Mouse (Mus musculus) naive thymus-derived CD4-positive, alpha-beta T cell, adult 5 months (primary cell): ENCODE results near the gene Gm26727. TPM values are rescaled to one million over a fixed set of nuclear protein-coding genes. Genes with fewer than 3 reads are reported as not detected.

ENCODE experiments used
- polyA plus RNA-seq: library from polyadenylated mRNA; unstranded; fragments of 100-300 nt; shearing (Covaris generic); gene quantifications from one replicate; pipeline ENCODE4 v1.2.1, GENCODE M21; 2017

Gm26727 gene
- polyA plus RNA-seq, result not detected

DNA sequence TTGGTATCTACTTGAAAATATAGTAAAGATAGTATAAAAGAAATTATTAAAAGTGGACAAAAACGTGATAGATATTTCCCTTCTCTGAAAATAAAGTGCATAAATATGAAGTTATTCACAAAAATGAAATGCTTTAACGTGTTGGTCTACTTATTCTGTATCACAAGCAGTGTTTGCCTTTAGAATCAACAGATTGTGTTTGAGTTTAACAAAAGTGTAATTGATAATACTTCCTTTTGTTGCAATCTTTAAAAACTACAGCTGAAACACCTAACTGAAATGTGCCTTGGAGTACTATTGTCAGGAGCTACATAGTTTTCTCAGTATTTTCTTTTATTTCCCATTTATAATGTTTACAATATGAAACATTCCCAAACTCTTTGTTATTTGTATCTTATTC lies at the start of gene Gm26727:
Gm26727 (minus strand) TSS at position 101 of the 400 bp plus-strand sequence.

DNA sequence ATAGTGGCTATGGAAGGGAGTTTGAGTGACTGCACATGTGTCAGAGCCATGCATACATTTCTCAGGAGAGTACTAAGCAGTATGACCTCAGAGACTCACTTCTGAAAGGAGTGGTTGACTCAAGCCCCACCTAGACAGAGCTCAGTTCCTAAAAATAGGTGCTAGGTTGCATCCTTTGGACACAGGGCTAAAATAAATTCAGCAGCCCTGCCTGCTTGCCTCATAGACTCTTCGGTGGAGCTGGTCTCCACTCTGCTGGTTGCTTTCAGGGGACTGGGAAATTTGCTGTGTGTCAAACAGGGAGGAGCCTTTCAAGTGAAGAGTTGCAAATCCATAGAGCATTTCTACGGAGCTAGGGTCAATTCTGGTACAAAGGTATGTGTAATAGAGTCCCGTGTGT lies 12.8 kb upstream of the Gm26727 start, which contains the start of gene Xirp2:
Xirp2 (plus strand) TSS at position 223 of the 400 bp plus-strand sequence.

DNA sequence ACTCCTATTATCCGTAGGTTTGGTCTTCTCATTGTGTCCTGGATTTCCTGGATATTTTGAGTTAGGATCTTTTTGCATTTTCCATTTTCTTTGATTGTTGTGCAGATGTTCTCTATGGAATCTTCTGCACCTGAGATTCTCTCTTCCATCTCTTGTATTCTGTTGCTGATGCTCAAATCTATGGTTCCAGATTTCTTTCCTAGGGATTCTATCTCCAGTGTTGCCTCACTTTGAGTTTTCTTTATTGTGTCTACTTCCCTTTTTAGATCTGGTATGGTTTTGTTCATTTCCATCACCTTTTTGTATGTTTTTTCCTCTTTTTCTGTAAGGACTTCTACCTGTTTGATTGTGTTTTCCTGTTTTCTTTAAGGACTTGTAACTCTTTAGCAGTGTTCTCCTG lies 19.6 kb downstream of the Gm26727 start, which contains the start of gene Gm21830:
Gm21830 (plus strand) TSS at position 301 of the 400 bp plus-strand sequence.

Other genes starting within 250 kb of the Gm26727 start
- not detected for gene Gm21830, start 19.5 kb downstream of the Gm26727 start, polyA plus RNA-seq
- not detected for gene Xirp2, start 12.8 kb upstream of the Gm26727 start, polyA plus RNA-seq
- gene B3galt1, start 132.7 kb upstream of the Gm26727 start, polyA plus RNA-seq, result 0.06 TPM